Mouse (Mus musculus): ENCODE results near the gene Ube2d3. TPM values are rescaled to one million over a fixed set of nuclear protein-coding genes. Genes with fewer than 3 reads are reported as not detected.

The Ube2d3 gene
- total RNA-seq, 1 experiment from 2014 or later, result 1,047 TPM

- peak; percentile 42 to 63 for ATAC-seq (replicated peaks in 1 of 2; ENCODE audit: insufficient read depth in 1 of 2, low FRiP score in 2 of 2, low TSS enrichment in 1 of 2, low read depth in 1 of 2, poor library complexity in 2 of 2, severe bottlenecking in 2 of 2)
Measured at GRCm38 (mm10) chr3:135511683-135512082, 73.7 kb downstream of the Ube2d3 start.

DNA sequence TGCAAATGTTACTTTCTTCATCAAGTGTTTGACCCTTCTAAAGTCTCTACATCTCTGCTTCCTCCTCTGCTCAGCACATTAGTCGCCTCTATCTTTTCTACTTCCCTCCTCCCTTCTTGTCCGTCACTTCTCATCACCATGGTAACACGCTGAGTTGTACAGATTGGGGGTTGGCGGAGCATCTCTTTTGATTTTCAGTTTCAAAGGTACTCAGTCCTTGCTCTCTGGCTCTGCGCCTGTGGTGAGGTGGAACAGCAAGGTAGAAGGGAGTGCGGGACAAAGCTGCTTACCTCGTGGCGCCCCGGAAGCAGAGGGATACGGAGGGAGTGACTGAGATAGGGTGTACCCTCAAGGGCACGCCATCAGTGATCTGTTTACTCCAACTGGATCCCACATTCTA lies 75.3 kb downstream of the Ube2d3 start:
- peak in 1 of 2 experiments; percentile 12; a peak in 1 of 4 replicates for ATAC-seq (replicated peaks in 1 of 2; ENCODE audit: insufficient read depth in 1 of 2, low FRiP score in 2 of 2, low TSS enrichment in 1 of 2, low read depth in 1 of 2, poor library complexity in 2 of 2, severe bottlenecking in 2 of 2)

GRCm38 (mm10) chr3:135513800-135514425 lies 76.0 kb downstream of the Ube2d3 start:
- no peak for ATAC-seq (replicated peaks in 1 of 2; ENCODE audit: insufficient read depth in 1 of 2, low FRiP score in 2 of 2, low TSS enrichment in 1 of 2, low read depth in 1 of 2, poor library complexity in 2 of 2, severe bottlenecking in 2 of 2)

GRCm38 (mm10) chr3:135515246-135515645 lies 77.3 kb downstream of the Ube2d3 start:
- no peak for ATAC-seq (replicated peaks in 1 of 2; ENCODE audit: insufficient read depth in 1 of 2, low FRiP score in 2 of 2, low TSS enrichment in 1 of 2, low read depth in 1 of 2, poor library complexity in 2 of 2, severe bottlenecking in 2 of 2)

GRCm38 (mm10) chr3:135516891-135517290 lies 78.9 kb downstream of the Ube2d3 start:
- ATAC-seq (replicated peaks in 1 of 2; ENCODE audit: insufficient read depth in 1 of 2, low FRiP score in 2 of 2, low TSS enrichment in 1 of 2, low read depth in 1 of 2, poor library complexity in 2 of 2, severe bottlenecking in 2 of 2), result 0 out of 4 replicates have a peak, but pooled peaks of 1 of the 2 experiments have one; percentile 17

Other genes starting within 250 kb of the Ube2d3 start
- gene Cenpe, start 225.6 kb upstream of the Ube2d3 start, total RNA-seq (2017), result 46.9 and 57.7 TPM in 2 replicates
- 8.4 and 10.1 TPM in 2 replicates for gene Bdh2, start 156.9 kb upstream of the Ube2d3 start, total RNA-seq (2017)
- 0.60 and 2.1 TPM in 2 replicates for gene Slc9b2, start 130.4 kb upstream of the Ube2d3 start, total RNA-seq (2017)
- gene Slc9b1, start 90.1 kb upstream of the Ube2d3 start, total RNA-seq (2017), result 0.56 and 2.0 TPM in 2 replicates
- gene Cisd2, start 14.2 kb upstream of the Ube2d3 start, total RNA-seq (2017), result 68.9 and 74.7 TPM in 2 replicates
- gene Manba, start 47.5 kb downstream of the Ube2d3 start, total RNA-seq (2017), result 27.6 and 31.6 TPM in 2 replicates